ENCODE assay signal across 21 mouse cellular contexts in the genomic region with DNA sequence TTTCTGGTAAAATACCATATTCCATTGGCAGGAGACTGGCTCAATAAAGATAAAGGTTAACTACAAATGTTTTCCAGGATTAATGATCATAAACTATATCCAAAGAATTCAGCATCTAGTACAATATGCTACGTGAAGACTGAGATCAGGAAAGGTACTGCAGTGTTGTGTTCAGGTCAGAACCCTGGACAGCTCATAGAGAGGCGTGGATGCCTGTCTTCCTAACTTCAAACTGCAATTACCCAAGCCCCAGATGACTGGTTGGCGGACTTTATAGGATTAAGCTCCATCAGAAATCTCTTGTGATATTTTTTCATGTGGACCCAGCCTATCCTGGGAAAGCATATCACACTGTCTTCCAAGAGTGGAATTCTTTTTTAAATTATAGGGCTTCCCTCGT. TPM values are rescaled to one million over a fixed set of nuclear protein-coding genes. Genes with fewer than 3 reads are reported as not detected.
DNase-seq lines count a peak whose midpoint lies in the region; ATAC-seq and TF ChIP-seq lines count a peak whose summit lies in the region.
"Had no signal": no experiment of that assay in that cellular context is flagged by ENCODE, and none has a peak within 500 bp of the region (broad histone marks: within the 10 kb centered on the region; RNA-seq: fewer than 3 reads in every experiment).

No protein-coding gene starts in this region.

- H3K4me3 ChIP-seq in lung, embryonic 14.5 days (ENCODE audit: low read depth, low read length): no peak overlapping the region
- H3K4me3 ChIP-seq in limb, embryonic 14.5 days (replicated peaks; ENCODE audit: low read length): no peak overlapping the region
- H3K4me3 ChIP-seq: gastrocnemius, adult 2 months; heart, embryonic 15.5 days; hindbrain, embryonic 13.5 days; layer of hippocampus, adult 2 months; lung, embryonic 15.5 days had no signal

- 38% methylated on average over 4 of the region's 4 CpGs for WGBS in lung, embryonic 14.5 days
- WGBS in limb, embryonic 14.5 days: 44% methylated on average over 4 of the region's 4 CpGs

- H3K27me3 ChIP-seq in lung, embryonic 14.5 days (ENCODE audit: insufficient read depth, low read length): no peaks in the 10 kb centered on the region
- H3K27me3 ChIP-seq in limb, embryonic 14.5 days (ENCODE audit: control insufficient read depth, insufficient read depth, low read length): no peaks in the 10 kb centered on the region
- H3K27me3 ChIP-seq: heart, embryonic 15.5 days; hindbrain, embryonic 13.5 days; lung, embryonic 15.5 days had no signal

- no peak overlapping the region for H3K27ac ChIP-seq in lung, embryonic 14.5 days (ENCODE audit: low read depth)
- H3K27ac ChIP-seq in limb, embryonic 14.5 days (replicated peaks; ENCODE audit: low read depth, low read length): no peak overlapping the region
- H3K27ac ChIP-seq: gastrocnemius, adult 2 months; heart, embryonic 15.5 days; hindbrain, embryonic 13.5 days; layer of hippocampus, adult 2 months; lung, embryonic 15.5 days had no signal

- no peaks in the 10 kb centered on the region for H3K4me1 ChIP-seq in lung, embryonic 14.5 days (ENCODE audit: insufficient read depth)
- H3K4me1 ChIP-seq in limb, embryonic 14.5 days (ENCODE audit: control insufficient read depth, insufficient read depth, low read length): no peaks in the 10 kb centered on the region
- H3K4me1 ChIP-seq: heart, embryonic 15.5 days; hindbrain, embryonic 13.5 days; lung, embryonic 15.5 days had no signal

- ATAC-seq in lung, embryonic 14.5 days (ENCODE audit: insufficient read depth): no peak
- ATAC-seq in limb, embryonic 14.5 days (ENCODE audit: low FRiP score, low read depth): no peak
- ATAC-seq: forebrain, embryonic 16.5 days had no signal

- H3K9ac ChIP-seq in lung, embryonic 14.5 days: no peak overlapping the region
- H3K9ac ChIP-seq in limb, embryonic 14.5 days (ENCODE audit: low read depth, low read length, severe bottlenecking): no peak overlapping the region
- H3K9ac ChIP-seq: heart, embryonic 15.5 days; hindbrain, embryonic 13.5 days; lung, embryonic 15.5 days had no signal

- H3K36me3 ChIP-seq in lung, embryonic 14.5 days (ENCODE audit: insufficient read depth): no peaks in the 10 kb centered on the region
- H3K36me3 ChIP-seq in limb, embryonic 14.5 days (ENCODE audit: control insufficient read depth, insufficient read depth, low read length): no peaks in the 10 kb centered on the region
- H3K36me3 ChIP-seq: G1E; heart, embryonic 15.5 days; hindbrain, embryonic 13.5 days; lung, embryonic 15.5 days had no signal

- no peak for TF ChIP-seq POLR2A in limb, embryonic 14.5 days (IDR thresholded peaks at IDR 0.05; ENCODE audit: borderline replicate concordance, extremely low read depth, insufficient read depth, insufficient read length)

- no peaks in the 10 kb centered on the region for H3K9me3 ChIP-seq in lung, embryonic 14.5 days (ENCODE audit: low read depth, low read length)
- no peaks in the 10 kb centered on the region for H3K9me3 ChIP-seq in limb, embryonic 14.5 days (ENCODE audit: control insufficient read depth, low read length)
- H3K9me3 ChIP-seq: G1E; heart, embryonic 15.5 days; hindbrain, embryonic 13.5 days; lung, embryonic 15.5 days had no signal

- DNase-seq in embryo, embryonic 10 days (ENCODE audit: low spot score): peak; percentile 67
- DNase-seq in embryo, embryonic 9.5 days (ENCODE audit: extremely low spot score): no peak
- DNase-seq in lung, embryonic 14.5 days: peak; percentile 78
- no peak for DNase-seq in lung, postnatal 36 days
- peak; percentile 41 for DNase-seq in R1 (ENCODE audit: low read depth, low spot score)
- DNase-seq in limb, embryonic 14.5 days (ENCODE audit: low spot score): peak; percentile 64
- no peak for DNase-seq in left cerebral cortex, adult 9 months (ENCODE audit: low spot score in 2 of 2)
- no peak for DNase-seq in right cerebral cortex, postnatal 36 days (ENCODE audit: low spot score in 2 of 2)
- DNase-seq: cerebellum, adult 11-12 months; gastrocnemius, adult 2 months; heart, adult 18-20 months; kidney, adult 2 months; thymus, postnatal 36 days had no signal

- no peak overlapping the region for H3K4me2 ChIP-seq in lung, embryonic 14.5 days
- no peak overlapping the region for H3K4me2 ChIP-seq in limb, embryonic 14.5 days (replicated peaks; ENCODE audit: low read depth, low read length, severe bottlenecking)
- H3K4me2 ChIP-seq: heart, embryonic 15.5 days; hindbrain, embryonic 13.5 days; lung, embryonic 15.5 days had no signal

- TF ChIP-seq CTCF in lung, embryonic 14.5 days (IDR thresholded peaks at IDR 0.05; ENCODE audit: low read depth): no peak

RNA-seq across cellular contexts. Expression of gene Rtn1, which starts 13.8 kb away (rescaled TPM):
- 9.4 and 9.8 TPM in 2 replicates for polyA plus RNA-seq in lung, embryonic 14.5 days (2014; fragmentation: Nextera tagmentation; extraction: Ambion mirVana)
- 4.7 and 5.9 TPM in 2 replicates for polyA plus RNA-seq in limb, embryonic 14.5 days (2012; rRNA removed)
- polyA plus RNA-seq in limb, embryonic 14.5 days (2014; fragmentation: Nextera tagmentation; extraction: Ambion mirVana): 2.4 and 4.3 TPM in 2 replicates
- polyA plus RNA-seq: C2C12, G1E had no signal

RNA-seq across cellular contexts. Expression of gene Lrrc9, which starts 19.0 kb away (rescaled TPM):
- polyA plus RNA-seq in lung, embryonic 14.5 days (2014; fragmentation: Nextera tagmentation; extraction: Ambion mirVana): 0.29 and 0.87 TPM in 2 replicates
- polyA plus RNA-seq in limb, embryonic 14.5 days (2012; rRNA removed): 0.17 and 0.30 TPM in 2 replicates
- 0.10 and 0.40 TPM in 2 replicates for polyA plus RNA-seq in limb, embryonic 14.5 days (2014; fragmentation: Nextera tagmentation; extraction: Ambion mirVana)
- polyA plus RNA-seq: C2C12; G1E; kidney, adult 2 months; liver, adult 2 months had no signal

Comparison
In these comparisons a context has a peak if more than half of its experiments do, and no peak if none do; other contexts are left out.
1. DNase-seq: peak in embryo, embryonic 10 days (single experiment), lung, embryonic 14.5 days (single experiment), R1 (single experiment) and limb, embryonic 14.5 days (single experiment); none in embryo, embryonic 9.5 days (single experiment), lung, postnatal 36 days (single experiment), left cerebral cortex, adult 9 months (0 of 2) and right cerebral cortex, postnatal 36 days (0 of 2).